Mouse (Mus musculus): Measurements from ENCODE around the gene Arl4a. TPM values are rescaled to one million over a fixed set of nuclear protein-coding genes. Genes with fewer than 3 reads are reported as not detected.

Arl4a gene
- total and polyA plus RNA-seq, 2 experiments from 2014 or later = 108 to 128 TPM

DNA sequence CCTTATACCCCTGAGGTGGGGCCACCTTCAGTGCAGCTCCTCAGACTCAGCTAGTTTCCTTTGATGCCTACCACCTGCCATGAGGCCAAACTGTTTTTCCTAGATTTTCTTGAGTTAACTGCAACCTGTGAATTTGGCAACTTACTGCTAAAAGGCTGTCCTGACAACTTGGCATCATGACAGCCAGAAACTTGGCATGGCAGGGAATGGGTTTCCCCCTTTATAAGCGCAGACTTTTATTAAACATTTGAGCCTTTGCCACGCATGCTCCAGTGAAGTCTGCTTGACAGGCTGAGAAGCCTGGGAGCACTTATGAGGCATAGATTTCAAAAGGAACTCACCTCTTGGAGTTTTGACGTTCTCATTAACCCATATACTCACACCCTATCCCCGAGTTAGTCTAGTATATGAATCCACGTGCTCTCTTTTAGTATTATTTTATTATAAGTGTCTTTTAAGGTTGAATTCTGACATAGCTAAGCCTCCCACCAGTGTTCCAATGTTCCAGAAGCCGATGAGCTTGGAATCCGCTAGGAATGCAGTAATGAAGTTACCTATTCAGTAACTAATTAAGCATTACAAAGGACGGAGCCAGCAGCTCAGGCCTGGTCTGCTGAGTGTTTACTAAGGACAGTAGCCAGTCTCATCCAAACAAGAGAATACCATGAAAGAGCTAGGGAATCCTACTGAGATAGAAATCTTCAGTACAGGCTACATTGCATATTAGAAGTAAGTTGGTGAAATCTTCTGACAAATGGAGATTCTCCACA is 6.2 kb upstream of the Arl4a start:
- 55% methylated on average over 8 of the region's 8 CpGs for WGBS
- H3K27me3 ChIP-seq (ENCODE audit: insufficient read depth, low read length) = no peaks in the 10 kb centered on the region
- no peak overlapping the region for H3K4me3 ChIP-seq (ENCODE audit: low read depth, low read length)
- H3K9me3 ChIP-seq (ENCODE audit: low read length) = no peaks in the 10 kb centered on the region
- H3K4me2 ChIP-seq (ENCODE audit: low read depth) = no peak overlapping the region
- no peaks in the 10 kb centered on the region for H3K4me1 ChIP-seq (ENCODE audit: insufficient read depth)
- no peak overlapping the region for H3K27ac ChIP-seq (ENCODE audit: low read depth, low read length)
- no peak for TF ChIP-seq CTCF (IDR thresholded peaks at IDR 0.05; ENCODE audit: low read depth)
- DNase-seq (peak; percentile 53), ATAC-seq (no peak)
- no peaks in the 10 kb centered on the region for H3K36me3 ChIP-seq (ENCODE audit: insufficient read depth)
- no peak overlapping the region for H3K9ac ChIP-seq

DNA sequence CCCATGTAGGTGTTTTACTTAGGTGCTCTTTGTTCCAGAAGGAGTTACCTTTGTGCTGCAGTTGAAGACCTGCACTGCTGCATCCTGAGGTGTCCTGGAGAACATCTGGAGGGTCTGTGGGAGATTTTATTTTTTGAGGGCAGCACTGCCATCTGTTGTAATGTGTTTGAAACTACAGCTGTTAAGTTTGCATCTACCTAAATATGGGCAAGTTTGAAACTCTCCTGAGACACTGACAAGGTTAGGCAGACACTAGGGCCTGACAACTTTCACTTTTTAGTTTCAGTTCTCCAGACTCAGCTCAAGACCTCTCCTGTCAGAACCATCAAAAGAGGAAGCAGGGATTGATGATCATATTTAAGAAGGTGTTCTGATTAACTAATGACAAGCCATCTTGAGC is 2.2 kb upstream of the Arl4a start:
- no peak for ATAC-seq
- DNase-seq = peak; percentile 63

DNA sequence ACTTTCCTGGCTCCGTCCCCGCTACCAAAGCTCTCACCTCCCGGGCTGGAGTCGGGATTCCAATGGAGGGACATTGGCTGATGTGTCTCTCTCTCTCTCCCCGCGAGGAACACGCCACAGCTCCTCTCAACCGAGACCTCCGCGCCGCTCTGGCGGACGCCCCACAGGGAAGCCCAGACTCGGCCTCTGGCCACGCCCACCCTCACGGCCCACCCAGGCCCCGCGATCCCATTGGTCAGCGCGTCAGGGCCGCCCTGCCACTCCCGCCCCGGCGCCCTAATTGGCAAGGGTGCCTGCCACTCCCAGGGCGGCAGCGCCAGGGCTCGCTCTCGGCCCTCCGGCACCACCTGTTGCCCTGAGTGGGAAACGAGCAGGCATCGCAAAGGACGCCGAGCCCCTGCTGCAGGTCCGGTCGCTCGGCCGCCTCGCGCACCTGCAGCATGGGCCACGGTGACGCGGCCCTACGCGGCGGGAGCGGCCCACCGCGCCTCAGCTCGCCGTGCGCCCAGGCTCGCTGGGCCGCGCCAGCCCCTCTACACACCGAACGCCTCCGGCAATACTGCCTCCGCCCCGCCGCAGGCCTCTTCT is 505 bp downstream of the Arl4a start:
- TF ChIP-seq CTCF (IDR thresholded peaks at IDR 0.05; ENCODE audit: low read depth) = peak; percentile 67
- peak overlapping the region; percentile 99 for H3K4me3 ChIP-seq (ENCODE audit: low read depth, low read length)
- WGBS = 3% methylated on average over 59 of the region's 60 CpGs
- no peaks in the 10 kb centered on the region for H3K36me3 ChIP-seq (ENCODE audit: insufficient read depth)
- ATAC-seq (peak; percentile 96), DNase-seq (peak; percentile 97)
- peak overlapping the region; percentile 76 for H3K4me2 ChIP-seq (ENCODE audit: low read depth)
- H3K27ac ChIP-seq (ENCODE audit: low read depth, low read length) = peak overlapping the region; percentile 96
- H3K9ac ChIP-seq = peak overlapping the region; percentile 98
- no peaks in the 10 kb centered on the region for H3K9me3 ChIP-seq (ENCODE audit: low read length)
- peaks cover 14% of the 10 kb centered on the region; the same call in 1 of the 2 replicates for H3K4me1 ChIP-seq (ENCODE audit: insufficient read depth)
- H3K27me3 ChIP-seq (ENCODE audit: insufficient read depth, low read length) = no peaks in the 10 kb centered on the region

More for the DNA sequence above, 2.2 kb upstream of the Arl4a start:
- Histone ChIP-seq H3K4me1 (ENCODE audit: insufficient read depth) (0 out of 2 replicates have a peak, but pooled peaks cover 9% of the 10 kb centered on the region), H3K4me2 (ENCODE audit: low read depth) (no peak overlapping the region), H3K27ac (ENCODE audit: low read depth, low read length) (no peak overlapping the region), H3K36me3 (ENCODE audit: insufficient read depth) (no peaks in the 10 kb centered on the region), H3K4me3 (ENCODE audit: low read depth, low read length) (no peak overlapping the region), H3K9ac (no peak overlapping the region), H3K9me3 (ENCODE audit: low read length) (no peaks in the 10 kb centered on the region), H3K27me3 (ENCODE audit: insufficient read depth, low read length) (no peaks in the 10 kb centered on the region)
- TF ChIP-seq CTCF (IDR thresholded peaks at IDR 0.05; ENCODE audit: low read depth) = peak; percentile 66

GRCm38 (mm10) chr12:40036666-40037065 is 1.2 kb downstream of the Arl4a start:
- Histone ChIP-seq H3K4me1 (ENCODE audit: insufficient read depth) (peaks cover 14% of the 10 kb centered on the region; the same call in 1 of the 2 replicates), H3K9me3 (ENCODE audit: low read length) (no peaks in the 10 kb centered on the region), H3K27me3 (ENCODE audit: insufficient read depth, low read length) (no peaks in the 10 kb centered on the region), H3K4me2 (ENCODE audit: low read depth) (peak overlapping the region; percentile 76), H3K36me3 (ENCODE audit: insufficient read depth) (no peaks in the 10 kb centered on the region), H3K9ac (peak overlapping the region; percentile 98), H3K4me3 (ENCODE audit: low read depth, low read length) (peak overlapping the region; percentile 99), H3K27ac (ENCODE audit: low read depth, low read length) (peak overlapping the region; percentile 96)
- ATAC-seq = no peak
- 1% methylated on average over 11 of the region's 11 CpGs for WGBS
- no peak for DNase-seq
- TF ChIP-seq CTCF (IDR thresholded peaks at IDR 0.05; ENCODE audit: low read depth) = no peak

GRCm38 (mm10) chr12:40035506-40035905 is 2.3 kb downstream of the Arl4a start:
- Histone ChIP-seq H3K4me1 (ENCODE audit: insufficient read depth) (peaks cover 14% of the 10 kb centered on the region; the same call in 1 of the 2 replicates), H3K4me2 (ENCODE audit: low read depth) (peak overlapping the region; percentile 76), H3K9me3 (ENCODE audit: low read length) (no peaks in the 10 kb centered on the region), H3K4me3 (ENCODE audit: low read depth, low read length) (peak overlapping the region; percentile 99), H3K27ac (ENCODE audit: low read depth, low read length) (no peak overlapping the region), H3K9ac (0 out of 2 replicates have a peak overlapping the region, but pooled peaks have one; percentile 98), H3K27me3 (ENCODE audit: insufficient read depth, low read length) (no peaks in the 10 kb centered on the region), H3K36me3 (ENCODE audit: insufficient read depth) (0 out of 2 replicates have a peak, but pooled peaks cover 2% of the 10 kb centered on the region)
- 38% methylated on average over 4 of the region's 4 CpGs for WGBS
- no peak for TF ChIP-seq CTCF (IDR thresholded peaks at IDR 0.05; ENCODE audit: low read depth)
- DNase-seq (no peak), ATAC-seq (no peak)

DNA sequence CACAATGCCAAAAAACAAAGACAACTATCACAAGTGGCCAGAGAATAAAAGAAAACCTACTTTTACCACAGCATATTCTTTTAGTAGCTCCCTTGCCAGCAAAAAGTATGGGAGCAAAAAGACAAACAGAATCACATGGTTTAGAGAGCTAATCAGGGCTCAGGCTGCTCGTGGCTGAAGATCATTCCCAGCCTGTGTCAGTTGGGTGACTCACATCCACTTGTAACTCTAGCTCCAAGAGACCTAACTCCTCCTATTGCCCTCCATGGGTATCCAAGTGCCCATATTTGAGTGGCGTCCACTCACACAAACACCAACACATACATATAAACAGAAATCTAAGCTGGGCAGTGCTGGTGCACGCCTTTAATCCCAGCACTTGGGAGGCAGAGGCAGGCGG is 8.6 kb downstream of the Arl4a start:
- H3K36me3 ChIP-seq (ENCODE audit: insufficient read depth) = 0 out of 2 replicates have a peak, but pooled peaks cover 2% of the 10 kb centered on the region
- no peak for ATAC-seq
- no peaks in the 10 kb centered on the region for H3K9me3 ChIP-seq (ENCODE audit: low read length)
- no peaks in the 10 kb centered on the region for H3K27me3 ChIP-seq (ENCODE audit: insufficient read depth, low read length)
- no peak overlapping the region for H3K4me3 ChIP-seq (ENCODE audit: low read depth, low read length)
- 83% methylated on average over 4 of the region's 4 CpGs for WGBS
- no peak overlapping the region for H3K27ac ChIP-seq (ENCODE audit: low read depth, low read length)
- no peaks in the 10 kb centered on the region for H3K4me1 ChIP-seq (ENCODE audit: insufficient read depth)
- DNase-seq = no peak
- TF ChIP-seq CTCF (IDR thresholded peaks at IDR 0.05; ENCODE audit: low read depth) = no peak
- no peak overlapping the region for H3K4me2 ChIP-seq (ENCODE audit: low read depth)
- no peak overlapping the region for H3K9ac ChIP-seq

DNA sequence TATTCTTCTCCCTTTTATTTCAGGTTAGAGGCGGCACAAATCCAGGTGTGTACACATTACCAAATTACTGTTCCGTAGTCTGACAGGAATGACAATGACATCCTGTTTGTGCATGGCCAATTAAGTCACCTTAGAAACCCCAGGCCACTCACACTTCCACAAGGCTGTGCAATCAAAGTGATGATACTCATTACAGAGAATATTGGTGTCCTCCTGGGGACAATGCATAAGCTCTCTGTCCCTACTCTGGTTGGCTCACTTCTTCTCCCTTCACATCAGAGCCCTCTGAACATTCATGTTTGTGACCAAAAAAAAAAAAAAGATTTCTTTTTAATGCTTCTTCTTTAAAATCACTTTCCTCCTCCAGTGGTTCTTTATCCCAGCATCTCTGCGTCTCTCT is 10.0 kb downstream of the Arl4a start:
- no peaks in the 10 kb centered on the region for H3K27me3 ChIP-seq (ENCODE audit: insufficient read depth, low read length)
- no peak overlapping the region for H3K9ac ChIP-seq
- no peaks in the 10 kb centered on the region for H3K4me1 ChIP-seq (ENCODE audit: insufficient read depth)
- 0 out of 2 replicates have a peak, but pooled peaks cover 2% of the 10 kb centered on the region for H3K36me3 ChIP-seq (ENCODE audit: insufficient read depth)
- DNase-seq = no peak
- no peak for ATAC-seq
- no peak overlapping the region for H3K4me3 ChIP-seq (ENCODE audit: low read depth, low read length)
- H3K27ac ChIP-seq (ENCODE audit: low read depth, low read length) = no peak overlapping the region
- 86% methylated on average over 3 of the region's 3 CpGs for WGBS
- no peaks in the 10 kb centered on the region for H3K9me3 ChIP-seq (ENCODE audit: low read length)
- H3K4me2 ChIP-seq (ENCODE audit: low read depth) = no peak overlapping the region
- no peak for TF ChIP-seq CTCF (IDR thresholded peaks at IDR 0.05; ENCODE audit: low read depth)
